Mouse (Mus musculus) layer of hippocampus, adult 18-20 months (tissue): ENCODE measurements at regions not wholly inside any gene's neighbourhood (a gene's known extent, or its start where the extent isn't known, plus 50 kb on each side); places are given as distances from the start of the nearest gene placed in this dataset.
A peak's percentile ranks its signal among the peaks of the same experiment; 100 is the strongest.
"Not testable (repeated sequence)": the region's sequence is repeated elsewhere in the genome, so short reads cannot be mapped to it uniquely, and the experiment has no call there.

Experiments
- DNase-seq, 2 experiments: peaks; one replicate each; pipeline ENCODE4 v3.0.0; 2022; ENCODE audit warnings: low spot score in 2 of 2

DNA sequence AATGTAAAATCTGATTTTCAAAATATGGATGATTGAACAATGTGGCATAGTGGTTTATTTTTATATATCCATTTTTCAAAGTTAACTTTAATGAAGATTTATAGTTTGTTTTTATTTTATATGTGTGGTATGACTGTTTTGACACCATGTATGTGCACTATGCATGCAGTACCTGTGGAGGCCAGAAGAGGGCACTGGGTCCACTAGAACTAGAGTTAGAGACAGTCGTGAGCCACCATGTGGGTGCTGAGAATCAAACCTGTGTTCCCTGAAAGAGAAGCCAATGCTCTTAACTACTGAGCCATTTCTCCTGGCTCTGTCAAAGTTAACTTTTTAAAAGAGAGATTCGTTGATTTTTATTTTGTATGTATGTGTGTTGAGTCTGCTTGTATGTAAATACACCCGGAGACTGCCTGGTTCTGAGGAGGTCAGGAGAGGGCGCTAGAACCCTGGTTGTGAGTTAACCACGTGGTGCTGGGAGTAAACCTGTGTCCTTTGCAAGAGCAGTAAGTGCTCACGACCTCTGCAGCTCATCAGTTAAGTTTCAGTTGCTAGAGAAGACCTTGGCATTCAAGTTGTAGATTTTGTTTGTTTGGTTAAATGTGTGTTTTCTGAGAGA, 266.3 kb upstream of the Nr5a2 start:
- DNase-seq: no peak

DNA sequence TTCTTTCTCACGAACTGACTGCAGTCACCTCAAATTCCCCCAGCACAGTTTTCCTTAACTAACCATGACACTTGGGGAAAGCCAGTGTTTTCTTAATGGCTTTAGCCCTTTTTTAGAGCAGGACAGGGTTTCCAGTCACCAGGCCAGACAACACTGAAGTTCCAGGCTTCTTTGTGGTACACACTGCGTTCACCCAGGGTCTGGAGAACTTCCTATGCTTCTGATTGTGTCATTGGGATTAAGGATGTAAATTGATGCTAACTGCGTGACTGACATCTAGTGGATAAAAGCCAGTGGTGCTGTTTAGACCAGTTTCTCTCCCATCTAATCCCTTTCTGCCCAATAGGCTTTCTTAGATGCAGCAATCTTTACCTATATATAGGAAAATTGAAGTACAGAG, 265.2 kb upstream of the Nr5a2 start:
- DNase-seq: peak; percentile 9 to 77

DNA sequence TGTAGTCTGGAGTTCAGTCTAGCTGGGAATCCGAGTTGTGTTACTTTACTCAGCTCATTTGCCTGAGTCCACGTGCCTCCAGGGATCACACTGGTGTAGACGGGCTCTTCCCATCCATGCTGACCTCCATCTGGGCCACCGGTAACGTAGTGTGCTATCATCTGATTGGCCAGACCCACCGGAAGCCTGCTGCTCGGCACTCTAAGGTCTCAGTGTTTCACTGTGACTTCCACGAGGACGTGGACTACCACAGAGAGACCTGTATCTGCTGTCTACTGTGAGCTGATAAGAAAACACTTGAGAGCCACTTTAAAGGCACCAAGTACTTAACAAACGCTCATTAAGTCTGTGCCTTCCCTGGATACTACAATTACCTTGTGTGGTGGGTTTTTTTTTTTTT, 262.8 kb upstream of the Nr5a2 start:
- no peak for DNase-seq

DNA sequence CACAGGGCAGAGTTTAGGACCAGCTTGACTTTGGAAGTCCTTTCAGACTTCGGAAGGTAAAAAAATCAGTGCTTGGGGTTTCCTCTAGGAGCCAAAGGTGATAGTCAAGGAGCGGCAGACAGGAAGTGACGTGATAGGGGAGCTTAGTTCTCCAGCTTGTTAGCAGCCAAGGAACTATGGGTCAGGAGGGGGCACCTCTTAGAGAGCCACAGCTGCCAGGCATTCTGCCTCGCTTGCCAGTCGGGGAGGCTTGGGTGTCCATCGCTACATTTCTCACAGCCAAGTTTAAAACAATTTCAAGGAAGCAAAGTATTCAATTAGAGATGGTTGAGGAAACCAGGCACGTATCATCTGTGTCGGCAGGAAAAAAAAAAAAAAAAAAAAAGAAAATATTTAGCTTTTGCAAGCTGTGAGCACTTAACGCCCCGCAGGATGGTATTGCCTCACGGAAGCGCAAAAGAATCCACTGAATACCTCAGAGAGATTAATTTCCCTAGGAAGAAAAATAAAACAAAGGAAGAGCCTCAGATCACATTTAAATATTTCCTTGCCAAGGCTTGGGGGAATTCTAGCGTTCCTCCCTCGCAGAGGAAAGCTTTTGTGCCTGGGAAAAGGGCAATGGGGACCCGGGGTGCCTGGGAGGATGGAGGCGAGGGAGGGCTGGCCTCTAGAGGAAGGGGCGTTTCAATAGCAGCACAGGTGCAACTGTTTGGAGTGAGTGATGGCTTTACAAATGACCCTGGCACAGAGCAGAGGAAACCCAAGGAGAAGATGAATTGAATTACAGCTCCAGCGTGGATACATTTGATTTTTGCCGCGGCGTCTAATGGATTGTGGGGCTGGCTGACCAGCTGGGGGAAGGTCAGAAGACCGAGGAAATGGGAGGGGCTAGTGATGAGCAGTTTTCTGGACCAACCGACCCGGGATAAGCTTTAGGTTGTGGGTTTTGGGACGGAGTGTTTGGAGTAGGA, 261.1 kb upstream of the Nr5a2 start:
- DNase-seq: no peak

DNA sequence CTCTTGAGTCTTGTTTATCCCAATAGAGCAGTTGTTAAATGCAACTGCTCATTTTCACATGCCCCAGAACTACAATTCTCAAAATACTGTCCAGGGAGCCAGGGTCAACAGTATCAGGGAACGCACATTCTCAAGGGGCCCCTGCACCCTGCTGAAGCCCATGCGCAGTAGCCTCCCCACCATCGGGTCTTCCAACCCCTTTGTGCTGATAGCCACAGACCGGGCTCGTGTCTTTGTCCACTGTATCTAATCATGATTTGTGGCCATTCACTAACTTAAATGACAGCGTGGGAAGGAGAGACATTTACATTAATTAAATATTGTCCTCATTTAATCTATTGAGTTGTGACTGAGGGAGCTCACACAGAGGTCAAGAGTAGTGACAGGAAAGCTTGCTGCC, 260.0 kb upstream of the Nr5a2 start:
- no peak for DNase-seq

DNA sequence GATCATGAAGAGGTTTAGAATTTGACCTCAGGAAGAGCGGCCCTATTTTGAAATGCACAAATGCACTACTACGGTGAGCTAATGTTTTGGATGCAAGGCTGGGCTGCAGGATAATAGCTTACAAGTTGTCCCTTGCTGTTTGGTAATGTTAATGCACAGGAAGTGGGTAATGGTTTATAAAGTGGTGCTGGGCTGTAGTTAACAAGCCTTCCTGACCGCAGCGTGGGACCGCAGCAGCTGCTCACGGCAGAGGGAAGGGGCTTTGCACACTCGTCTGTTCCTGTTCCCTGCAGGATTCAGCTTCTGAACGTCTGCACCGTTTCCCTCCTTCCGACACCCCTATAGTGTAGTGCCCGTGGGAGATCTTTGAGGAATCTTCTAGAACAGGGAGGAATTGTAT, 258.4 kb upstream of the Nr5a2 start:
- no peak for DNase-seq

DNA sequence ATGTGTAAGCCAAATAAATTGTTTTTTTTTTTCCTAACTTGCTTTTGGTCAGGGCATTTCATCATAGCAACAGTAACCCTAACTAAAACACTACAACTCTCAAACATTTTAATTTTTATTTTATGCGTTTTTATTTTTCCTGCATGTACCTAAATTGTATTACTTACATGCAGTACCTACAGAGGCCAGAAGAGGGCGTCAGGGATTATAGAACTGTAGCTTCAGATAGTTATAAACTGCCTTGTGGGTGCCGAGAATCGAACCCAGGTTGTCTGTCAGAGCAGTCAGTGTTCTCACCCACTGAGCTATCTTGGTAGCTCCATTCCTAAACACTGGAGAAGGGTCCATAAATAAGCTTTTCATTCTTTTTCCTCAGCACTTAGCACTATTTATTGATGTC, 257.8 kb upstream of the Nr5a2 start:
- DNase-seq: no peak

DNA sequence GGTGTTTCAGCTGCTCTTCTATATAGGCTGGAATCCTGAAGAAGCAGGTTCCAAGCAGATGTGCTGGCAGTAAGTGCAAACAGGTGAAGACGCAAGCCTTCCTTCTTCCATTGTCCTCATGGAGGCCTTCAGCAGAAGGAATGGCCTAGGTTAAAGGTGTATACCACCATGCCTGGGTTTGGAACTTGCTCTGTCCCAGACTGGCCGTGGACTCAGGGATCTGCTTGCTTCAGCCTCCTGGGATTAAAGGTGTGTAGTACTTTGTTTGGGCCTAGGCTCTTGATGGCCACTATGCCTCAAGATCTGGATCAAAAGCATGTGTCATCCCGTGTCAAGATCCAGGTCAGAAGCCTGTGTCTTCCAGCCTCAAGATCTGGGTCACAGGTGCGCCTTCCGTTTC, 257.0 kb upstream of the Nr5a2 start:
- no peak for DNase-seq

DNA sequence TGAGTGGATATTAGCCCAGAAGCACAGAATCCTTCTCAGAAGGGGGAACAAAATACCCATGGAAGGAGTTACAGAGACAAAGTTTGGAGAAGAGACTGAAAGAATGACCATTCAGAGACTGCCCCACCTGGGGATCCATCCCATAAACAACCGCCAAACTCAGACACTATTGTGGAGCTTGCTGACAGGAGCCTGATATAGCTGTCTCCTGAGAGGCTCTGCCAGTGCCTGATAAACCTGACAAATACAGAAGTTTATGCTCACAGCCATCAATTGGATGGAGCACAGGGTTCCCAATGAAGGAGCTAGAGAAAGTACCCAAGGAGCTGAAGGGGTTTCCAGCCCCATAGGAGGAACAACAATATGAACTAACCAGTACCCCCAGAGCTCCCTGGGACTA, 254.1 kb upstream of the Nr5a2 start:
- DNase-seq: not testable (repeated sequence)

DNA sequence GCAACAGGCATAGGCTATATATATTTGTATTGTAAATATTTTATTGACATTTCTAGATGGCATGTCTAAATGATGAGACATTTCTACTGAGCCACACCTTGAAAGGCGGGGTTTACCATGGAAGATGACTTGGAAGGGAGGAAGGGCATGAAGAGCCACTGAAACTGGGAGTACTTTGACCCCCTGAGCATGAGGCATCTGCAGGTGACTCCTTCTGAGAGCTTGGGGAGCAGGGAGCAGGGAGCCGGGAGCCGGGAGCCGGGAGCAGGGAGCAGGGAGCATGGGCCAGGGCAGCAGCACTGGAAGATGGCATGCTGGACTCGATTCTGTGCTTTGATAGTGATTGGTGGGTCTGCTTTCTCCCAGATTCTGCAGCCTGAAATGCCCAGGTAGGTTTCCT, 253.5 kb upstream of the Nr5a2 start:
- no peak for DNase-seq

DNA sequence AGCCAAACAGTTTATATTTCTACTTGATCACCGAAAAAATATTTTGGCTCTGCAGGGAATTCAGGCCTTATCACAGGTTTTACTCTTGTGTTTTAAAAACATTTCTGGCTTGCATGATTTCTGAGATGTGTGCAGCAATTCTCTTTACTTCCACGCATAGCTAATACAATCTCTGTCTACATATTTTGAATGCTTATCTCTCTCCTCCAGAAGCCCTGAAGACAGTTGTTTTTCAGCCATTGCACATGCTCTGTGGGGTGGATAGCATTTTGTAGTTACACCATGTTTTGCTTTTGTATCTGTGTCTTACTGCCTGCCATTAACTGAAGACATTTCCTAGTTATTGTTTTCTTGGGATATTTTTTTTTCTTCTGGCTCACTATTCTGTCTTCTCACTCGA, 252.6 kb upstream of the Nr5a2 start:
- DNase-seq: no peak

DNA sequence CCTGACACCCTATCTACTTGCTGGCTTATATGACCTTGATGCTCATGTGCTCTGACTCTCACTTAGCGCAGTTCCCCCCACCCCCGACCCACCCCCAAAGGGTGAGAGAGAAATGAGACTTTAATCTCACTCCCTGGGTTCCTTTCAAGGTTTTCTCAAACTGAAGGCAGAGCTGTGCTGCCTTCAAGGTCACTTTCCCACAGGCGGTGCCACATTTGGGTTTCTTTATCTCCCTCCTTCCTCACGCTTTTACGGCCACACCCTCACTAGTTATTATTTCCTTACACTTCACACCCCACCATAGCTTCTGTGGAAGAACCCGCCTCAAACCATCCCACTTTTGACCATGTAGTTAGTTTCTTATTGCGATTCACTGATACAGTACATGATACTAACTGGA, 244.1 kb upstream of the Nr5a2 start:
- no peak for DNase-seq

DNA sequence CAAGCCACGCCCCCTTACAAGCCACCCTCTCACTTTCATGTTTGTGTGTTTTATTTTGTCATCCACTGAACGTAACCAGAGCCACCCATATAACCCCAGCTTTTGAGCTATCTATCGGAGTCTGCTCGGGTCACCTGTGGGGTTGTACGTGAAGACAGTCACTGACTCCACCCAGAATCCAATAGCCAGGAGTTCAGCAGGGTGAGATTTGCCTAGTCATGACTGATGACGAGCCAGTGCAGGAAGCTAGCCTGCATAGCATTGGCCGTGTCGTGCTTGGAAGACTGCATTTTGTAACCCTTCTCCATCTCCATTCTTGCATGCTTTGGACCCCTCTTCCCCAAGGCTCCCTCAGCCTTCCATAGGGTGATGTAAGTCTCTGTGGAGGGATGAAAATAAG, 243.3 kb upstream of the Nr5a2 start:
- DNase-seq: no peak

DNA sequence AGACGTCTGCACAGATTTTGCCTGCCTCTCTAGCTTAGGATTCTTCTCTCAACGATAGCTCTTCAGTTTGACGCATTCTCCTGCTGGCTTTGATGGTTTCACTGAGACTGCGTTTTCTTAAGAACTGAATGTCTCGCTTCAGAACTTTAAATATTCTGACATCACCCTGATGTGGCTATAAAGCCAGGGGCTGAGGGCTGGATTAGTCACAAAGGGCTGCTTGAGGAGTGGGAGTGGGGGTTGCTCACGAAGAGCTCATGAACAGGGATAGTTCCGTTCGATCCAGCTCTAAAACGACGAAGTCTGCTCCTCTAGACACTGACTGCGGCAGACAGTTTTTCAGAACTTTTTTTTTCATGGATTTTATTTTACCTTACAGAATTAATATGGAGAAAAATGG, 240.7 kb upstream of the Nr5a2 start:
- DNase-seq: peak in 1 of 2 experiments; percentile 12

DNA sequence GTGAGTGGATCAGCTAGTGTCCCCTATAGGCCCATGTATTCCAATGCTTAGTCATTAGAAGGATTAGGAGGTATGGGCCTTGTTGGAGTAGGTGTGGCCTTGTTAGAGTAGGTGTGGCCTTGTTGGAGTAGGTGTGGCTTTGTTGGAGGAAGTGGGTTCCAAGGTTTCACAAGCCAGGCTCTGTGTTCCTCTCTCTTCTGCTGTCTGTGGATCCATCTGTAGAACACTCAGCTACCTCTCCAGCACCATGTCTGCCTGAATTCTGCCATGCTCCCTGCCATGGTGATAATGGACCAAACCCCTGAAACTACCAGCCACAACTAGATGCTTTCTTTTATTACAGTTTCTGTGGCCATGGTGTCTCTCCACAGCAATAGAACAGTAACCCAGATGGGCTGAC, 235.7 kb upstream of the Nr5a2 start:
- no peak for DNase-seq

DNA sequence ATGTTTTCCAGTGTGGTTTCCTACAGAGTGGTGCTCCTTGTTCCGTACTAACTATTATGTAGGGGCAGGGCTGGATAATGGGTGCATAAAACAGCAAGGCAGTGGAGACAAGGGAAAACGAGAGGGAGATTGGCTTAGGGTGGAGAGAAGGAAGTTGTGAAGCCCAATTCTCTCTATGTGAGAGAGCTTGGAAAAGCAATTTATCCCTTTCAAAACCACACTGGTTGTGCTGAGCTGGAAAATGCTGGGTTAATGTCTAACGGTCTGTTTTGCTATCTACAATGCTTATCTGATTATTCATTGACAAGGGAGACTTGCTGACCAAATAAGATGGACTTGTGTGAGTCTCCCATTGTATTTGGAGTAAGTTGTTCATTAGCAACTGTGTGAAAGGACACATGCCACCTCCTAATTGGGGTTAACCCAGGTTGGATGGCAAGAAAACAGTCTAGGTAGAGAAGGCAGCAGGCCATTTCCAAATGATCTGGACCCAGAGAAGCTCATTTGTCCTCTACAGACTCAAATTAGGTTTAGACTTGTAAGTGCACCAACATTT, 234.9 kb upstream of the Nr5a2 start:
- no peak for DNase-seq

DNA sequence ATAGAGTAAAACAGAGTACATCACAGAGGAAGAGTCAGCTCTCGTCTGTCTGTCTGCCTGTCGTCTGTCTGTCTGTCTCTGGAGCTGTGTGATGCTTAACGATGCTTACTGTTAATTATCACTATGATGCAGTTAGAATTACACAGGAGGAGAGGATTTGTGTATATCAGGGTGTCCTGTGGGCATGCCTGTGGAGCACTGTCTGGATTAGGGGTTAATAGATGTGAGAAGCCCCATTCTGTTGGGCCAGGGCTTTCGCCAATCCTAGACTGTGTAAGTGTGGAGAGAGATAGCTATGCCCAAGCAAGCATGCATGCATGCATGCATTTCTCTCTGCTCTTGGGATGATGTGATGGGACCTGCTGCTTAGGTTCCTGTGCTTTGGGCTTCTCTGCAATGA, 218.0 kb upstream of the Nr5a2 start:
- DNase-seq: no peak

DNA sequence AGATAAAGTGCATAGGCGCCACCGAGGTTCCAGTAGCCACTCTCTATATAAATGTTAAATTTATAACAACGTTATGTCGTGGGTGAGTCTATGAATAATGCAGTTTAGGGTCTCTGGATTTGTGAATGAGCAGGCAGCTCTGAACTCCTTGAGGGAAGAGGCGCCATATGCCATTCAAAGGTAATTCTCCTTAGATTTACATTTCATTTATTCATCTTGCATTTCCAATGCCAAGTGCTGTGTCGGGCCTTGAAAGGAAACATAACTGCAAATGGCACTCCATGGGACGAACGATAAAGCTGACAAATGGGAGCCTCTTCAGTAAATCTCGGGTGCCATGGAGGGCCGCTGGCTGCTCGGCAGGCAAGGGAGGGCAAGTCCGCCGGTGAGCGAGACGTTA, 216.4 kb upstream of the Nr5a2 start:
- no peak for DNase-seq

DNA sequence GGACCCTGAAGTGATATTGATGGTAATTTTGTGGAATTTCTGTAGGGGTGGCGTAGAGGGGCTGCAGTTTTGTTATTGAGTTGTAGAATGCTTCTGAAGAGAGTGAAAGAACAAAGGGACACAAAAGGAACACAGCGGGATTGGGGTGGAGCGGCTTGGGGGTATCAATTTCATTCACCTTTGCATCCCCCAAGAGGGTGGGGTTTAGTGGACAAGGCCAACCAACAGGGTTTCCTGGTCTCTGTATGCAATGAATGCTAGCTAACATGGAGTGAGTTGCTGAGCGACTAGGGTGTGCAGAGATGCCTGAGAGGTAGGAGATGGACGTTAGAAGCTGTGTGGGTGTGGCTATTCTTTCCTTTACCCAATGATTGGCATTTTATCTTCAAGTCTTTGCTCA, 213.8 kb upstream of the Nr5a2 start:
- no peak for DNase-seq

DNA sequence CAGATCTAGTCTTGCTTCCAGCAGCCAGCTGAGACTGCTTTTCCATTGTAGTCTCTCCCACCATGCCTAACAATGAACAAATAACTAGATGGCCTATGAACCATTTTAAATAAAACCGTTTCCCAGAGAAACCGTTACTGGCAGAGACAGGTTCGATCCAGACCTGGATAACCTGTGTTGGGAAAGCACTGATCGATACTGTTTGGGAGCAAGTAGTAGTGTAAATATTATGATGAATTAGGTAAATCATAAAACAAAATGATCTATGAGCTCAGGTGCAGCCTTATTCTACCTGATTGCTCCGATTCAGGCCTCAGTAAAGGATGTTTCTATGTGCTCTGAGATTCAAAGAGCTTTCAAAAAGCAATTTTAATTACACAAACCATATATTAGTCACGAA, 211.9 kb upstream of the Nr5a2 start:
- no peak for DNase-seq

DNA sequence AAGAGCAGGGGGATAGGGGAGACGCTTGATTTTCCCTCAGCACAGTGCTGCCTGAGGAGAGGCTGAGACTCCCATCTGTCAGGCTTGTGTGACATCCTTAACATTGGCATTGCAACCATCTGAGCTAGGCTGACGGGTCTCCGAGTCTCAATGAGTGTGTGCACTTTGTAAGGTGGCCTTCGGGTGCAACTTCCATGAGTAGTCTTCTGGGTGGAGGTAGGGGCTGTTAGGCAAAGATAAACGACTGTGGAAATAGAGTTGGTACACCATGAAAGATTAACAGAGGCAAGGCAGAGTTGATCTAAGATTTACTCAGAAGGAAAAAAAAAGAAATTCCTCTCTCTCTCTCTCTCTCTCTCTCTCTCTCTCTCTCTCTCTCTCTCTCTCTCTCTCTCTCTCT, 211.2 kb upstream of the Nr5a2 start:
- no peak for DNase-seq

DNA sequence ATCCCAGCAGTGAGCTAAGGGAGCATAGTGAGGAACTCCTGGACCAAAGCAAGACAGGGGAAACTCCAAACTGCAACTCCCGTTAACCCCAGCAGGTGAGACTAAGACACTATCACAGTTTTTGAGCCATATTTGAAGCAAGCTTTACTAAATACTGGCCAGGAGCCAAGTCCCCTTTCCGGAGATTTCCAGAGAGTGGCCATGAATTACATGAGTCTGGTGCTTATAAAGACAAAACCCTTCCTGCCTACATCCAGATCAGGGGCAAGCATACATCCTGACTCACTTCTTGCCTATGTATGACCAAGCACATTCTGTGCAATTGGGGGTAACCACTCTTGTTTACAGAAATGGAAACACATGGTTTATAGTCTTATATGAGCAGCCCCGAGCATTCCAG, 187.6 kb upstream of the Nr5a2 start:
- DNase-seq: no peak
